Mouse (Mus musculus): Measurements from ENCODE around the gene Mybphl. TPM values are rescaled to one million over a fixed set of nuclear protein-coding genes. Genes with fewer than 3 reads are reported as not detected.

Mybphl gene
- polyA plus RNA-seq, 1 experiment from 2014 or later: not detected

DNA sequence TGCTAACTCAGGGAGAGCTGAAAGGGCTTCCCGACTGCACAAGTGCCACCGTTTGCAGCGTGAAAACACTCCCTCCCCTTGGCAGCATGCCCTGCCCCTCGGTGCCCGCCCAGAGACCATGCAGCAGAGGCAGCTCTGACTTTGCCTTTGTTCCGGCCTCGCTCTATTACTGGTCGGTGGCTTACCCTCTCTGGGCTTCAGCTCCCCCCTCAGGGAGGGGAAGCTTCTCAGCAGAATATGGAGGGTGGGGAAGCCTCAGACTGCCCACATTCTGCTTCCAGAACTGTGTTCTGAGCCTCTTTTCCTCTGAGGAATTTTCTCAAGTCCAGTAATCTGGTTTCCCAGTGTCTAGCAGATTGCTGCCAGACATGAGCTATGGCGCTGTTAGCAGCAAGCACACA, 36.3 kb upstream of the Mybphl start:
- ATAC-seq (ENCODE audit: low FRiP score) (no peak), DNase-seq (ENCODE audit: low spot score, missing footprints) (no peak)
- Histone ChIP-seq H3K36me3 (ENCODE audit: control insufficient read depth, insufficient read depth, low read length) (peaks cover 6% of the 10 kb centered on the region; the same call in 1 of the 2 replicates), H3K4me2 (no peak overlapping the region), H3K27ac (ENCODE audit: low read depth, low read length) (no peak overlapping the region), H3K9ac (ENCODE audit: low read length) (no peak overlapping the region), H3K9me3 (ENCODE audit: control insufficient read depth, low read length) (no peaks in the 10 kb centered on the region), H3K27me3 (ENCODE audit: control insufficient read depth, insufficient read depth, low read length) (no peaks in the 10 kb centered on the region), H3K4me1 (ENCODE audit: control insufficient read depth, insufficient read depth, low read length) (no peaks in the 10 kb centered on the region), H3K4me3 (ENCODE audit: low read depth, low read length) (no peak overlapping the region)
- WGBS: 77% methylated on average over 9 of the region's 9 CpGs

DNA sequence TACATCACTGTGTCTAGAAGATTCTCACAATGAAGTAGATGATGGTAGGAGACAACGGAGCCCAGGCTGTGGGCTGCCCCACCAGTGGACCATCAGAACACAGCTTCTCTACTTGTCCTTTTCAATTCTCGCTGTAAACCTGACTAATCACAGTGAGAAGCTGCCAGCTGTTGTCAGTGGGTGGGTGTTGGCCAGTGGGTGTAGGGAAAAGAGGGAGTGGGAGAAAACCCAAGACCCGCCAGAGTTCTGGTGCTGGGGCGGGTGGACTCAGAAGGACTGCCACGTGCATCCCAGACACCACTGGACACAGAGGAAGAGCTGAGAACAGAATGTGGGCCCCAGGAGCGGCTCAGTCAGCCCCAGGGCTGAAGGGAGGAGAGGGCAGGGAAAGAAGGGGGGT, 33.9 kb upstream of the Mybphl start:
- H3K4me1 ChIP-seq (ENCODE audit: control insufficient read depth, insufficient read depth, low read length): no peaks in the 10 kb centered on the region
- no peaks in the 10 kb centered on the region for H3K27me3 ChIP-seq (ENCODE audit: control insufficient read depth, insufficient read depth, low read length)
- 91% methylated on average over 6 of the region's 6 CpGs for WGBS
- DNase-seq (ENCODE audit: low spot score, missing footprints): no peak
- no peak for ATAC-seq (ENCODE audit: low FRiP score)
- peaks cover 6% of the 10 kb centered on the region; the same call in 1 of the 2 replicates for H3K36me3 ChIP-seq (ENCODE audit: control insufficient read depth, insufficient read depth, low read length)
- H3K4me2 ChIP-seq: no peak overlapping the region
- no peaks in the 10 kb centered on the region for H3K9me3 ChIP-seq (ENCODE audit: control insufficient read depth, low read length)
- no peak overlapping the region for H3K9ac ChIP-seq (ENCODE audit: low read length)
- H3K27ac ChIP-seq (ENCODE audit: low read depth, low read length): no peak overlapping the region
- H3K4me3 ChIP-seq (ENCODE audit: low read depth, low read length): no peak overlapping the region

DNA sequence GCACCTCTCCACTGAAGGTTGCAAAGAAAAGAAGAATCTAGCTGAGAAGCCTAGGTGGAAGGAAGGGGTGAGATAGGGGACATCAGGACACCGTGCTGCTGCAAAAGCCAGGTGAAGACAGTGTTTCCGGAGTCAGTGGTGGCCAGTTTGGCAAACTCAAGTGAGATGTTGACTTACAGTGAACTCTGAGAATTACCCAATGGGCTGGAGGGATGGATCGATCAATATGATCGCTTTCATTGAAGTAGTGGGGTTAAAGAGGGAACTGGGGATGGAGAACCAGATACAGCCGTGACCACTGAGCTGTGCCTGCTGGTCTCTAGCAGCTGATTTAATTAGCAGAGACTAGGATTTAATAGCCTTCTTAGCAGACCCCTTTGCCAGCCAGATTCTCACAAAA, 27.8 kb upstream of the Mybphl start:
- DNase-seq (ENCODE audit: low spot score, missing footprints): no peak
- no peaks in the 10 kb centered on the region for H3K27me3 ChIP-seq (ENCODE audit: control insufficient read depth, insufficient read depth, low read length)
- H3K9me3 ChIP-seq (ENCODE audit: control insufficient read depth, low read length): no peaks in the 10 kb centered on the region
- ATAC-seq (ENCODE audit: low FRiP score): no peak
- no peak overlapping the region for H3K4me3 ChIP-seq (ENCODE audit: low read depth, low read length)
- no peak overlapping the region for H3K27ac ChIP-seq (ENCODE audit: low read depth, low read length)
- H3K4me2 ChIP-seq: no peak overlapping the region
- H3K4me1 ChIP-seq (ENCODE audit: control insufficient read depth, insufficient read depth, low read length): no peaks in the 10 kb centered on the region
- 88% methylated on average over 5 of the region's 5 CpGs for WGBS
- peaks cover 16% of the 10 kb centered on the region; the same call in 1 of the 2 replicates for H3K36me3 ChIP-seq (ENCODE audit: control insufficient read depth, insufficient read depth, low read length)
- H3K9ac ChIP-seq (ENCODE audit: low read length): no peak overlapping the region

DNA sequence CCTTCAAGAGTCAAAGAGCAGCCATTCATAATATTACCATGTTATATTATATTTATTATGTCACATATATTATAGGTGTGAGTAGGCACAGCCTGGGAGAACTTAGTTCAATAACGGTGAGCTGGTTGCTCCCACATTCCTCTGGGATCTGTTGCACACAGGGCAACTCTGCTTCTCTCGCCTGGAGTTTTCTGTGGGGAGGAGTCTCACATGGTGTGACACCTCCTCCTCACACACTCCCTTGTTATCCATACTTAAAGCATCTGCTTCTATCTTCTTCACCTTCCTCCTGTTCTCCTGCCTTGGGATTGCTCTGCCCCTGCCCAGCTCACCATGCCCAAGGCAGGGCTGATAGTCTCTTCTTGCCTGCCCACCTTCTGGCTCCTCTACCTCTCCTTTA, 23.7 kb upstream of the Mybphl start:
- Histone ChIP-seq H3K9ac (ENCODE audit: low read length) (no peak overlapping the region), H3K36me3 (ENCODE audit: control insufficient read depth, insufficient read depth, low read length) (peaks cover 23% of the 10 kb centered on the region; the same call in 1 of the 2 replicates), H3K4me2 (no peak overlapping the region), H3K4me1 (ENCODE audit: control insufficient read depth, insufficient read depth, low read length) (no peaks in the 10 kb centered on the region), H3K27me3 (ENCODE audit: control insufficient read depth, insufficient read depth, low read length) (no peaks in the 10 kb centered on the region), H3K27ac (ENCODE audit: low read depth, low read length) (no peak overlapping the region), H3K4me3 (ENCODE audit: low read depth, low read length) (no peak overlapping the region), H3K9me3 (ENCODE audit: control insufficient read depth, low read length) (no peaks in the 10 kb centered on the region)
- ATAC-seq (ENCODE audit: low FRiP score) (no peak), DNase-seq (ENCODE audit: low spot score, missing footprints) (no peak)
- 91% methylated on average over 2 of the region's 2 CpGs for WGBS

DNA sequence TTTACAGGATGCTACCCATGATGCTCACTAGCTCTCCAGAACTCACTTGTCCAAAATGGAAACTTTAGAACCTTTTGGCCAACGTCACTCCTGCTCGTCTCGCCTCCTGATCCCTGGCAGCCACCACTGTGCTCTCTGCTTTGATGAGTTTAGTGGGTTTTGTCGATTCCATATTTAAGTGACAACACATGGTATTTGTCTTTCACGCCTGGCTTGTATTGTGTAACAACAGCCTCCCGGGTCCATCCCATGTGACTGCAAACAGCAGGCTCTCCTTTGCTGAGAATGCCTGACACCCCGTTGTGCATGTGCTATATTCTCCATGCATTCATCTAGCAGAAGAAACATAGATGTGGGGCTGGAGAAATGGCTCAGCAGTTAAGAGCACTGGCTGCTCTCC, 22.5 kb upstream of the Mybphl start:
- Histone ChIP-seq H3K27me3 (ENCODE audit: control insufficient read depth, insufficient read depth, low read length) (no peaks in the 10 kb centered on the region), H3K4me1 (ENCODE audit: control insufficient read depth, insufficient read depth, low read length) (no peaks in the 10 kb centered on the region), H3K36me3 (ENCODE audit: control insufficient read depth, insufficient read depth, low read length) (peaks cover 27% of the 10 kb centered on the region; the same call in 1 of the 2 replicates), H3K4me3 (ENCODE audit: low read depth, low read length) (no peak overlapping the region), H3K9me3 (ENCODE audit: control insufficient read depth, low read length) (no peaks in the 10 kb centered on the region), H3K9ac (ENCODE audit: low read length) (no peak overlapping the region), H3K27ac (ENCODE audit: low read depth, low read length) (no peak overlapping the region), H3K4me2 (no peak overlapping the region)
- DNase-seq (ENCODE audit: low spot score, missing footprints): peak; percentile 57
- 89% methylated on average over 7 of the region's 7 CpGs for WGBS
- ATAC-seq (ENCODE audit: low FRiP score): no peak

DNA sequence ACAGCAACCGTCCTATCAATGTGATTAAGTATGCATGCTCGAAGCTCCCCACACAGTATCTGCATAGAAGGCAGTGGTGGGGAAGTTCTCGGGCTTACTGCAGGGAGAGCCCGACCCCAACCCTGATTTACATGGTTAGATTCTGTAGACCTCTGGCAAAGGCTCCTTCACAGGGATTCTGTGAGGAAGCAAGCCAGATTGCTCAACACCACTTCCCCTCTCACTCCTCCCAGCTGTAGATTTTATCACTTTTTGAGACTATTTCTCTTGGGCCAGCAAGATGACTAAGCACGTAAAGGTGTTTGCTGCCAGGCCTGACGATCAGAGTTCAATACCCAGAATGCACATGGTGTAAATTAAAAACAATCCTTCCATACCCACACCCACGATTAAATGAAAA, 18.9 kb upstream of the Mybphl start:
- WGBS: 83% methylated on average over 7 of the region's 7 CpGs
- peaks cover 24% of the 10 kb centered on the region for H3K36me3 ChIP-seq (ENCODE audit: control insufficient read depth, insufficient read depth, low read length)
- ATAC-seq (ENCODE audit: low FRiP score): no peak

DNA sequence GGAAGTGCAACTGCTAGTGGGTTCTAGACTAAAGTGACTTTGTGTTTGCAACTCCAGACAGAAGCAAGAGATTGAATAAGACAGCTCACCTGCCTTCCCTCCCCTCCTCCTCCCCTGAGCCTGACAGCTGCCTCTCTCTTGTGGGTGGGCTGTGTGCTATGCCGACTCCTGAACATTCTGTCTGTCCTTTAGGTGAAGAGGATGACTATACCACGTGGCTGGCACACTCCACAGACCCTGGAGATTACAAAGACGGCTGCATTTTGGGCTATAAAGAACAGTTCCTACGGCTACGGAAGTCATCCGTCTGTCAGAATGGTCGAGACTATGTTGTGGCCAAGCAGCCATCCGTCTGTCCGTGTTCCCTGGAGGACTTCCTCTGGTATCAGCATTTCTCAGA, 16.3 kb upstream of the Mybphl start:
- no peak for DNase-seq (ENCODE audit: low spot score, missing footprints)
- Histone ChIP-seq H3K9me3 (ENCODE audit: control insufficient read depth, low read length) (no peaks in the 10 kb centered on the region), H3K36me3 (ENCODE audit: control insufficient read depth, insufficient read depth, low read length) (peaks cover 33% of the 10 kb centered on the region), H3K27ac (ENCODE audit: low read depth, low read length) (no peak overlapping the region), H3K4me2 (no peak overlapping the region), H3K9ac (ENCODE audit: low read length) (no peak overlapping the region), H3K4me1 (ENCODE audit: control insufficient read depth, insufficient read depth, low read length) (no peaks in the 10 kb centered on the region), H3K27me3 (ENCODE audit: control insufficient read depth, insufficient read depth, low read length) (no peaks in the 10 kb centered on the region), H3K4me3 (ENCODE audit: low read depth, low read length) (no peak overlapping the region)
- ATAC-seq (ENCODE audit: low FRiP score): no peak
- WGBS: 89% methylated on average over 9 of the region's 9 CpGs

More for the DNA sequence above, 18.9 kb upstream of the Mybphl start:
- no peaks in the 10 kb centered on the region for H3K4me1 ChIP-seq (ENCODE audit: control insufficient read depth, insufficient read depth, low read length)
- no peak overlapping the region for H3K4me2 ChIP-seq
- H3K27me3 ChIP-seq (ENCODE audit: control insufficient read depth, insufficient read depth, low read length): no peaks in the 10 kb centered on the region
- H3K27ac ChIP-seq (ENCODE audit: low read depth, low read length): no peak overlapping the region
- no peak overlapping the region for H3K4me3 ChIP-seq (ENCODE audit: low read depth, low read length)
- H3K9ac ChIP-seq (ENCODE audit: low read length): no peak overlapping the region
- DNase-seq (ENCODE audit: low spot score, missing footprints): no peak
- H3K9me3 ChIP-seq (ENCODE audit: control insufficient read depth, low read length): no peaks in the 10 kb centered on the region

DNA sequence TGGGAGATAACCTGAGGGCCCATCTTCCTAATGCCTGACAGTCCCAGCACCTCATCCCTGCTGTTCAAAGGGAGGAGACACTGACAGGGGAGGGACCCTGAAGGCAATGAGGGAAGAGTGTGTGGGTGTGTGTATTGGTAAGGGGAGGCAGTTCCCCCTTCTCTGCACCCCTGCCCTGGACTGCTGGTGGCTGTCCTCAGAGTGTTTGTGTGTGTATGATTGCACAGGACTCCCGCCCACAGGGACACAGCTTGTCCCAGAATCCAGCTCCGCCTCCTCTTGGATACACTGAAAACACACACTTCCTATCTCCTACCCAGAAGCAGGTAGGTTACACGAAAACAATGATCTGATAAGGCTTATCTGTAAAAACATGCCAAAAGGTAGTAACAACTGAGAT, 9.5 kb upstream of the Mybphl start:
- 91% methylated on average over 3 of the region's 3 CpGs for WGBS
- Histone ChIP-seq H3K4me1 (ENCODE audit: control insufficient read depth, insufficient read depth, low read length) (peaks cover under 1% of the 10 kb centered on the region; the same call in 1 of the 2 replicates), H3K27me3 (ENCODE audit: control insufficient read depth, insufficient read depth, low read length) (no peaks in the 10 kb centered on the region), H3K9ac (ENCODE audit: low read length) (no peak overlapping the region), H3K27ac (ENCODE audit: low read depth, low read length) (no peak overlapping the region), H3K36me3 (ENCODE audit: control insufficient read depth, insufficient read depth, low read length) (peaks cover 34% of the 10 kb centered on the region), H3K9me3 (ENCODE audit: control insufficient read depth, low read length) (no peaks in the 10 kb centered on the region), H3K4me3 (ENCODE audit: low read depth, low read length) (no peak overlapping the region), H3K4me2 (no peak overlapping the region)
- DNase-seq (ENCODE audit: low spot score, missing footprints): peak; percentile 49
- no peak for ATAC-seq (ENCODE audit: low FRiP score)

DNA sequence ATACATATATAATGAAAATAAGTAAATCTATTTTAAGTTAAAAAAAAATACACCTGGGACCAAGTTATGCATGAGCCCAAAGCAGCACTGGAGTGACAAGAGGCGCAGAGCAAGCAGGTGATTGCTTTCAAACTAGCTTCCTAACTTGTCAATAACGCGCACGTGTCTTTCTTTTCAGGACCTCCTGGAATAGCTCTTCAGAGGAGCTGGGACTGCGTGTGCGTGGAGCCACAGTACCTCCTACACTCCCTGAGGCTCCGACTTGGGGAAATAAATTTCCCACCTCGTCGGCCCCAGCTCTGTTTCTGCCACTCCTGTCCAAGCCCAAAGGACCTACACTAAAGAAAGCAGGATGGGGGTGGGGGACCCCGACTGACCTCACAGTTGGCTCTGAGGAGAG, 7.7 kb upstream of the Mybphl start:
- Histone ChIP-seq H3K9ac (ENCODE audit: low read length) (no peak overlapping the region), H3K9me3 (ENCODE audit: control insufficient read depth, low read length) (no peaks in the 10 kb centered on the region), H3K4me2 (no peak overlapping the region), H3K4me3 (ENCODE audit: low read depth, low read length) (no peak overlapping the region), H3K4me1 (ENCODE audit: control insufficient read depth, insufficient read depth, low read length) (peaks cover 13% of the 10 kb centered on the region), H3K36me3 (ENCODE audit: control insufficient read depth, insufficient read depth, low read length) (peaks cover 25% of the 10 kb centered on the region), H3K27me3 (ENCODE audit: control insufficient read depth, insufficient read depth, low read length) (no peaks in the 10 kb centered on the region), H3K27ac (ENCODE audit: low read depth, low read length) (no peak overlapping the region)
- DNase-seq (ENCODE audit: low spot score, missing footprints) (no peak), ATAC-seq (ENCODE audit: low FRiP score) (no peak)
- WGBS: 92% methylated on average over 10 of the region's 10 CpGs

DNA sequence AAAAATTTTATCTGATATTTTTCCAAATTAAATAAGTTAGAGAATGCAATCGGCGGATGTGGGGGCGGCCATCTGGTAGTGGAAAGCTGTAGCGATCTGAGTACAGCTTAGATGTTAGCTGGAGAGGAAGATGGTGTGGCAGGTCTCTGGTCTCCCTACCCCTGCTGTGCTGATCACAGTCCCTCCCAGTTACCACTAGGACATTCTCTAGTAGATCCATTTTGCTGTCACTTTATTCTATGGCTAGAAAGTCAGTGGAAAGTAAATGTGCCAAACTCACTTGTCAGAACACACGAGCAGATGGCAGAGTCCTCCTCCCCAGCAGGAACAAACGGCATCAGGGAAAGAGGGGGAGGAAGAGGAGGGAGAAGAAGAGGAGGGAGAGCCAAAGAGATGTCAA, 6.3 kb upstream of the Mybphl start:
- WGBS: 86% methylated on average over 6 of the region's 6 CpGs
- Histone ChIP-seq H3K36me3 (ENCODE audit: control insufficient read depth, insufficient read depth, low read length) (peaks cover 22% of the 10 kb centered on the region), H3K27ac (ENCODE audit: low read depth, low read length) (no peak overlapping the region), H3K27me3 (ENCODE audit: control insufficient read depth, insufficient read depth, low read length) (no peaks in the 10 kb centered on the region), H3K9me3 (ENCODE audit: control insufficient read depth, low read length) (no peaks in the 10 kb centered on the region), H3K9ac (ENCODE audit: low read length) (no peak overlapping the region), H3K4me3 (ENCODE audit: low read depth, low read length) (no peak overlapping the region), H3K4me1 (ENCODE audit: control insufficient read depth, insufficient read depth, low read length) (peaks cover 13% of the 10 kb centered on the region), H3K4me2 (no peak overlapping the region)
- no peak for ATAC-seq (ENCODE audit: low FRiP score)
- no peak for DNase-seq (ENCODE audit: low spot score, missing footprints)
